Mouse (Mus musculus): ENCODE results near the gene Slc2a13. TPM values are rescaled to one million over a fixed set of nuclear protein-coding genes. Genes with fewer than 3 reads are reported as not detected.
A peak's percentile ranks its signal among the peaks of the same experiment; 100 is the strongest.

The Slc2a13 gene
- polyA plus RNA-seq, 1 experiment from 2014 or later: 1.9 TPM

DNA sequence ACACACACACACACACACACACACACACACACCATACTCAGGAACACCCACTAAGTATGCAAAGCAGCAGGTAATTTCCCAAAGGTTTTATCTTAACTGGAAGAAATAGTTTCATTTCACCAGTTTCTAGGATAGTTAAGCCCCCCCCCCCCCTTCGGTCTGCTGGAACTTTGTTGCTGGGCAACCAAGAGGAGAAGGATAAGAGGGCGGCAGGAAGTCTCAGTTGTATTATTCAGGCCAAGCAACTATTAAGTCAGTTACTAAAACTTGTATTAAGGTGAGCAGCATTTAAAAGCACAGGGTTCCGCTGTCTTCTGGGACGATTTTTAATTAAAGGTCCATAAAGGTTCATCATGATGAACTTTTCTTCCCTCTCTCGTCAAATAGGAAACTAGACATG is 198.6 kb downstream of the Slc2a13 start:
- WGBS: 70% methylated on average over 5 of the region's 5 CpGs
- no peaks in the 10 kb centered on the region for H3K9me3 ChIP-seq (replicated peaks; ENCODE audit: low read length)
- H3K27me3 ChIP-seq (ENCODE audit: insufficient read depth, low read length): no peaks in the 10 kb centered on the region
- DNase-seq (ENCODE audit: low spot score): no peak
- H3K36me3 ChIP-seq (ENCODE audit: insufficient read depth, low read length): no peaks in the 10 kb centered on the region
- H3K4me3 ChIP-seq (replicated peaks; ENCODE audit: low read depth, low read length): no peak overlapping the region
- no peak overlapping the region for H3K9ac ChIP-seq (ENCODE audit: low read depth, low read length)
- no peaks in the 10 kb centered on the region; the same call in none of the 2 replicates for H3K4me1 ChIP-seq (replicated peaks; ENCODE audit: insufficient read depth, low read length)
- TF ChIP-seq CTCF (IDR thresholded peaks at IDR 0.05; ENCODE audit: low read depth): no peak
- no peak for ATAC-seq (replicated peaks; ENCODE audit: low FRiP score, low read depth)
- no peak overlapping the region for H3K4me2 ChIP-seq (ENCODE audit: low read length)
- H3K27ac ChIP-seq: no peak overlapping the region

GRCm38 (mm10) chr15:91373203-91373584 is 199.9 kb downstream of the Slc2a13 start:
- ATAC-seq (replicated peaks; ENCODE audit: low FRiP score, low read depth): no peak
- Histone ChIP-seq H3K4me1 (replicated peaks; ENCODE audit: insufficient read depth, low read length) (no peaks in the 10 kb centered on the region; the same call in none of the 2 replicates), H3K27me3 (ENCODE audit: insufficient read depth, low read length) (no peaks in the 10 kb centered on the region), H3K4me3 (replicated peaks; ENCODE audit: low read depth, low read length) (no peak overlapping the region), H3K27ac (no peak overlapping the region), H3K4me2 (ENCODE audit: low read length) (no peak overlapping the region), H3K9me3 (replicated peaks; ENCODE audit: low read length) (no peaks in the 10 kb centered on the region), H3K36me3 (ENCODE audit: insufficient read depth, low read length) (no peaks in the 10 kb centered on the region), H3K9ac (ENCODE audit: low read depth, low read length) (no peak overlapping the region)
- peak; percentile 76 for DNase-seq (ENCODE audit: low spot score)
- no peak for TF ChIP-seq CTCF (IDR thresholded peaks at IDR 0.05; ENCODE audit: low read depth)
- 20% methylated on average over 7 of the region's 7 CpGs for WGBS

DNA sequence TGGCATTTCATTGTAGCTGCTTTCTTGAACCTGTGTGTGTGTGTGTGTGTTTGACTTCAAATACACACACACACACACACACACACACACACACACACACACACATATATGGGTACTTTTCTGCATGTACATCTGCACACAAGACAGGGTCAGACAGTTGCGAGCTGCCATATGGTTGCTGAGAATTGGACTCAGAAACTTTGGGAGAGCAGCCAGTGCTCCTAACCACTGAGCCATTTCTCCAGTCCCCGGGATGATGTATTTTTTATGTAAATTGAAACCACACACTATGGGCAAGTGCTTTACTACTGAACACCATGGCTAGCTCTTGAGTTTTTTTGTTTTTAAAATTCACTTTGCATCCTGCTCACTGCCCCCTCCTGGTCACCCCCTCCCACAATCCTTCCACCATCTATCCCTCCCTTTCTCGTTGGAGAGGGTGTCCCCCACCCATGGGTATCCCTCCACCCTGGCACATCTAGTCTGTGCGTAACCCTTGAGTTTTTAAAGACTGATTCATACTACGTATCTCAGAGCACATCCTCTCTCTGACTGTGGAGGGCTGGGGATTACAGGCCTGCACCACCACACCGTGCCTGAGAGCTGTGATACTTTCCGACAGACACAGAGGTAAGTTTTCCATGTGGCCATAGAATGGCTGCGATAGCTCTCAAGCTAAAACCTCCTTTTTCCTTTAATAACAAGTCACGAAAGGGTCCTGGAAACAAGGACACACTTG is 200.4 kb downstream of the Slc2a13 start:
- TF ChIP-seq CTCF (IDR thresholded peaks at IDR 0.05; ENCODE audit: low read depth): no peak
- H3K9me3 ChIP-seq (replicated peaks; ENCODE audit: low read length): no peaks in the 10 kb centered on the region
- H3K27me3 ChIP-seq (ENCODE audit: insufficient read depth, low read length): no peaks in the 10 kb centered on the region
- H3K4me1 ChIP-seq (replicated peaks; ENCODE audit: insufficient read depth, low read length): no peaks in the 10 kb centered on the region; the same call in none of the 2 replicates
- H3K27ac ChIP-seq: no peak overlapping the region
- no peak overlapping the region for H3K9ac ChIP-seq (ENCODE audit: low read depth, low read length)
- no peak overlapping the region for H3K4me2 ChIP-seq (ENCODE audit: low read length)
- ATAC-seq (replicated peaks; ENCODE audit: low FRiP score, low read depth) (no peak; the same call in 1 of the 2 replicates), DNase-seq (ENCODE audit: low spot score) (no peak)
- H3K36me3 ChIP-seq (ENCODE audit: insufficient read depth, low read length): no peaks in the 10 kb centered on the region
- 59% methylated on average over 9 of the region's 9 CpGs for WGBS
- H3K4me3 ChIP-seq (replicated peaks; ENCODE audit: low read depth, low read length): no peak overlapping the region

- H3K27ac ChIP-seq: no peak overlapping the region
- ATAC-seq (replicated peaks; ENCODE audit: low FRiP score, low read depth): peak; percentile 49; the same call in 1 of the 2 replicates
- H3K27me3 ChIP-seq (ENCODE audit: insufficient read depth, low read length): no peaks in the 10 kb centered on the region
Measured at GRCm38 (mm10) chr15:91371859-91372394, 201.1 kb downstream of the Slc2a13 start.

DNA sequence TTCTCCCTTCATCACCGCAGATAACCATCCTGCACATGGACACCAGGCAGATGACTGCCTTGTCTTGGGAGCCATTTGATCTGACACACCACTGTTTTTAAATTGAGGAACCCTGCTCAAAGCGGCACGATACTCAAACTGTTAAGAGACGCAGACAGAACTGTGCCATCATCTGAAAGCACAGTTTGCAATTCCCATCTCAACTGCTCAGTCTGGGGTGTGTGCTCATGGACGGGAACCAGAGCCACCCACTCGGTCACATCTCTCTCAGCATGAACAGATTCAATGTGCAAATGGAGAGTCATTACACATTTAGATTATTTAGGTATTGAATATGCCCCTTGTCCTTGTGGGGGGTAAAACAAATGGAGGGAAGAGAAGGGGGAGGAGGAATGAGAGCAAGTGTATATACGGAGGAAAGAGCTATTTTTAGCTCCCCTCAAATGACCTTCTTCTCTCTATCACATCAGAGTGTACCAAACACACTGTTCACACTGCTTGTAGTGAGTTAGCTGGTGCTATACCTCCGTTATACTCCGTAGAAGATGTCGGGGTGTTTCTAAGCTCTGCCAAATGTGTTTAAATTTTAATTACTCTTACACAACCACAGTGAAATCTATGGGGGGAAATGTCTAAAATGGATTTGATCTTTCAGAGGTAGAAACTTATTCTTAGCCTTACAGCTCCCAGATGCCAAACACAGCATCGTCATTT is 203.2 kb downstream of the Slc2a13 start:
- Histone ChIP-seq H3K4me3 (replicated peaks; ENCODE audit: low read depth, low read length) (no peak overlapping the region), H3K4me2 (ENCODE audit: low read length) (no peak overlapping the region), H3K36me3 (ENCODE audit: insufficient read depth, low read length) (no peaks in the 10 kb centered on the region), H3K9ac (ENCODE audit: low read depth, low read length) (no peak overlapping the region), H3K4me1 (replicated peaks; ENCODE audit: insufficient read depth, low read length) (no peaks in the 10 kb centered on the region; the same call in none of the 2 replicates), H3K27me3 (ENCODE audit: insufficient read depth, low read length) (no peaks in the 10 kb centered on the region), H3K9me3 (replicated peaks; ENCODE audit: low read length) (no peaks in the 10 kb centered on the region), H3K27ac (no peak overlapping the region)
- TF ChIP-seq CTCF (IDR thresholded peaks at IDR 0.05; ENCODE audit: low read depth): no peak
- WGBS: 77% methylated on average over 11 of the region's 11 CpGs
- ATAC-seq (replicated peaks; ENCODE audit: low FRiP score, low read depth) (no peak), DNase-seq (ENCODE audit: low spot score) (no peak)

More at GRCm38 (mm10) chr15:91371859-91372394, 201.1 kb downstream of the Slc2a13 start:
- Histone ChIP-seq H3K4me2 (ENCODE audit: low read length) (no peak overlapping the region), H3K4me3 (replicated peaks; ENCODE audit: low read depth, low read length) (no peak overlapping the region), H3K9me3 (replicated peaks; ENCODE audit: low read length) (no peaks in the 10 kb centered on the region), H3K36me3 (ENCODE audit: insufficient read depth, low read length) (no peaks in the 10 kb centered on the region), H3K4me1 (replicated peaks; ENCODE audit: insufficient read depth, low read length) (no peaks in the 10 kb centered on the region; the same call in none of the 2 replicates), H3K9ac (ENCODE audit: low read depth, low read length) (no peak overlapping the region)
- DNase-seq (ENCODE audit: low spot score): peak; percentile 82
- TF ChIP-seq CTCF (IDR thresholded peaks at IDR 0.05; ENCODE audit: low read depth): no peak
- 21% methylated on average over 7 of the region's 7 CpGs for WGBS

- 31% methylated on average over 2 of the region's 2 CpGs for WGBS
- no peak for DNase-seq (ENCODE audit: low spot score)
- no peak overlapping the region for H3K27ac ChIP-seq
- TF ChIP-seq CTCF (IDR thresholded peaks at IDR 0.05; ENCODE audit: low read depth): no peak
- no peaks in the 10 kb centered on the region for H3K4me1 ChIP-seq (replicated peaks; ENCODE audit: insufficient read depth, low read length)
- no peak for ATAC-seq (replicated peaks; ENCODE audit: low FRiP score, low read depth)
- H3K36me3 ChIP-seq (ENCODE audit: insufficient read depth, low read length): no peaks in the 10 kb centered on the region
- H3K4me2 ChIP-seq (ENCODE audit: low read length): no peak overlapping the region
- no peak overlapping the region for H3K4me3 ChIP-seq (replicated peaks; ENCODE audit: low read depth, low read length)
- no peaks in the 10 kb centered on the region for H3K27me3 ChIP-seq (ENCODE audit: insufficient read depth, low read length)
- H3K9ac ChIP-seq (ENCODE audit: low read depth, low read length): no peak overlapping the region
- no peaks in the 10 kb centered on the region for H3K9me3 ChIP-seq (replicated peaks; ENCODE audit: low read length)
Measured at GRCm38 (mm10) chr15:91360495-91360894, 212.6 kb downstream of the Slc2a13 start.
